Mouse (Mus musculus) neural tube, embryonic 12.5 days (tissue): ENCODE data around the gene Slc23a2. TPM values are rescaled to one million over a fixed set of nuclear protein-coding genes. Genes with fewer than 3 reads are reported as not detected.

Experiments used
- ATAC-seq: fragments of 200-750 bp; cut with Nextera tagmentation; 2 replicates; pipeline ENCODE4 v1.8.0; 2017; ENCODE audit warnings: low read depth, mild to moderate bottlenecking, moderate TSS enrichment, moderate library complexity; ENCODE audit not compliant: low FRiP score
- H3K27ac ChIP-seq: fragments of 300-500 bp; sonication (generic); 2 replicates; pipeline ENCODE4 v1.5.1; 2016
- H3K27me3 ChIP-seq: fragments of 300-500 bp; sonication (generic); replicated peaks from 2 replicates; pipeline ENCODE4 v1.6.1; 2016; ENCODE audit warnings: mild to moderate bottlenecking
- H3K36me3 ChIP-seq: fragments of 300-500 bp; sonication (generic); 2 replicates; pipeline ENCODE4 v1.6.1; 2016; ENCODE audit warnings: mild to moderate bottlenecking
- H3K4me1 ChIP-seq: fragments of 300-500 bp; sonication (generic); 2 replicates; pipeline ENCODE4 v1.6.1; 2016
- H3K4me2 ChIP-seq: fragments of 300-500 bp; sonication (generic); replicated peaks from 2 replicates; pipeline ENCODE4 v1.6.1; 2016; ENCODE audit warnings: mild to moderate bottlenecking
- H3K4me3 ChIP-seq: fragments of 300-500 bp; sonication (generic); 2 replicates; pipeline ENCODE4 v1.5.1; 2016
- H3K9ac ChIP-seq: fragments of 300-500 bp; sonication (generic); 2 replicates; pipeline ENCODE4 v1.6.1; 2016; ENCODE audit warnings: mild to moderate bottlenecking
- H3K9me3 ChIP-seq: fragments of 300-500 bp; sonication (generic); 2 replicates; pipeline ENCODE4 v1.6.1; 2016; ENCODE audit warnings: mild to moderate bottlenecking
- WGBS: fragments of 180-500 bp; shearing (Covaris S2); methylation state at CpG from one replicate; pipeline ENCODE4 v1.1.7; 2016; 5-methylcytosine and 5-hydroxymethylcytosine counted together
- polyA plus RNA-seq: library from polyadenylated mRNA; unstranded; fragments of >200 nt; fragmentation: Nextera tagmentation; extraction: Ambion mirVana; gene quantifications from 2 replicates; pipeline ENCODE4 v1.2.1, GENCODE M21; 2016

Gene Slc23a2
- polyA plus RNA-seq, 1 experiment from 2014 or later: 18.9 TPM

GRCm38 (mm10) chr2:132053824-132054223 is 91.1 kb downstream of the Slc23a2 start:
- no peak for ATAC-seq
- Histone ChIP-seq H3K27me3 (no peaks in the 10 kb centered on the region), H3K27ac (no peak overlapping the region), H3K36me3 (peaks cover 46% of the 10 kb centered on the region), H3K4me1 (no peaks in the 10 kb centered on the region), H3K9ac (no peak overlapping the region), H3K4me2 (no peak overlapping the region), H3K4me3 (no peak overlapping the region), H3K9me3 (no peaks in the 10 kb centered on the region)
- 86% methylated on average over 4 of the region's 4 CpGs for WGBS

GRCm38 (mm10) chr2:132051798-132052197 is 93.1 kb downstream of the Slc23a2 start:
- no peak overlapping the region for H3K4me3 ChIP-seq
- H3K4me1 ChIP-seq: no peaks in the 10 kb centered on the region
- H3K9ac ChIP-seq: no peak overlapping the region
- H3K27me3 ChIP-seq: no peaks in the 10 kb centered on the region
- WGBS: 84% methylated on average over 5 of the region's 5 CpGs
- H3K4me2 ChIP-seq: no peak overlapping the region
- ATAC-seq: no peak
- peaks cover 27% of the 10 kb centered on the region for H3K36me3 ChIP-seq
- no peak overlapping the region for H3K27ac ChIP-seq
- no peaks in the 10 kb centered on the region for H3K9me3 ChIP-seq

- Histone ChIP-seq H3K4me3 (no peak overlapping the region), H3K27me3 (no peaks in the 10 kb centered on the region), H3K9ac (no peak overlapping the region), H3K27ac (no peak overlapping the region), H3K36me3 (peaks cover 9% of the 10 kb centered on the region; the same call in 1 of the 2 replicates), H3K9me3 (no peaks in the 10 kb centered on the region), H3K4me2 (no peak overlapping the region), H3K4me1 (no peaks in the 10 kb centered on the region)
- no peak for ATAC-seq
- 54% methylated on average over 3 of the region's 3 CpGs for WGBS
Measured at GRCm38 (mm10) chr2:132049921-132050320, 95.0 kb downstream of the Slc23a2 start.

GRCm38 (mm10) chr2:132049491-132049890 is 95.4 kb downstream of the Slc23a2 start:
- no peak overlapping the region for H3K9ac ChIP-seq
- H3K27ac ChIP-seq: no peak overlapping the region
- peaks cover 5% of the 10 kb centered on the region; the same call in 1 of the 2 replicates for H3K36me3 ChIP-seq
- no peaks in the 10 kb centered on the region for H3K9me3 ChIP-seq
- H3K4me2 ChIP-seq: no peak overlapping the region
- H3K27me3 ChIP-seq: no peaks in the 10 kb centered on the region
- no peaks in the 10 kb centered on the region for H3K4me1 ChIP-seq
- no peak for ATAC-seq
- 85% methylated on average over 3 of the region's 3 CpGs for WGBS
- H3K4me3 ChIP-seq: no peak overlapping the region

GRCm38 (mm10) chr2:132048143-132048772 is 96.7 kb downstream of the Slc23a2 start:
- H3K36me3 ChIP-seq: 0 out of 2 replicates have a peak, but pooled peaks cover 3% of the 10 kb centered on the region
- no peaks in the 10 kb centered on the region for H3K9me3 ChIP-seq
- 84% methylated on average over 11 of the region's 11 CpGs for WGBS
- no peak overlapping the region for H3K27ac ChIP-seq
- no peak overlapping the region for H3K9ac ChIP-seq
- H3K27me3 ChIP-seq: no peaks in the 10 kb centered on the region
- 0 out of 2 replicates have a peak, but pooled peaks cover 3% of the 10 kb centered on the region for H3K4me1 ChIP-seq
- no peak overlapping the region for H3K4me2 ChIP-seq
- no peak for ATAC-seq
- H3K4me3 ChIP-seq: no peak overlapping the region

- 80% methylated on average over 4 of the region's 4 CpGs for WGBS
- no peak overlapping the region for H3K27ac ChIP-seq
Measured at GRCm38 (mm10) chr2:132047364-132047763, 97.5 kb downstream of the Slc23a2 start.

GRCm38 (mm10) chr2:132046659-132047058 is 98.2 kb downstream of the Slc23a2 start:
- no peaks in the 10 kb centered on the region for H3K36me3 ChIP-seq
- no peak for ATAC-seq

More at GRCm38 (mm10) chr2:132047364-132047763, 97.5 kb downstream of the Slc23a2 start:
- H3K9ac ChIP-seq: no peak overlapping the region
- no peak for ATAC-seq
- no peak overlapping the region for H3K4me2 ChIP-seq
- H3K4me3 ChIP-seq: no peak overlapping the region
- no peaks in the 10 kb centered on the region for H3K36me3 ChIP-seq
- H3K9me3 ChIP-seq: no peaks in the 10 kb centered on the region
- 0 out of 2 replicates have a peak, but pooled peaks cover 3% of the 10 kb centered on the region for H3K4me1 ChIP-seq
- H3K27me3 ChIP-seq: no peaks in the 10 kb centered on the region

GRCm38 (mm10) chr2:132044320-132045274 is 100.3 kb downstream of the Slc23a2 start:
- Histone ChIP-seq H3K4me1 (0 out of 2 replicates have a peak, but pooled peaks cover 3% of the 10 kb centered on the region), H3K27me3 (no peaks in the 10 kb centered on the region), H3K9ac (no peak overlapping the region), H3K9me3 (no peaks in the 10 kb centered on the region), H3K4me3 (no peak overlapping the region), H3K4me2 (no peak overlapping the region), H3K27ac (no peak overlapping the region), H3K36me3 (no peaks in the 10 kb centered on the region)
- no peak for ATAC-seq
- WGBS: 66% methylated on average over 15 of the region's 15 CpGs

More at GRCm38 (mm10) chr2:132046659-132047058, 98.2 kb downstream of the Slc23a2 start:
- no peak overlapping the region for H3K27ac ChIP-seq
- H3K4me2 ChIP-seq: no peak overlapping the region
- 93% methylated on average over 4 of the region's 4 CpGs for WGBS
- H3K27me3 ChIP-seq: no peaks in the 10 kb centered on the region
- no peak overlapping the region for H3K4me3 ChIP-seq
- 0 out of 2 replicates have a peak, but pooled peaks cover 3% of the 10 kb centered on the region for H3K4me1 ChIP-seq
- no peaks in the 10 kb centered on the region for H3K9me3 ChIP-seq
- no peak overlapping the region for H3K9ac ChIP-seq

- H3K9ac ChIP-seq: no peak overlapping the region
- H3K9me3 ChIP-seq: no peaks in the 10 kb centered on the region
- H3K4me3 ChIP-seq: no peak overlapping the region
- 64% methylated on average over 13 of the region's 13 CpGs for WGBS
- no peak for ATAC-seq
- no peaks in the 10 kb centered on the region for H3K36me3 ChIP-seq
- no peak overlapping the region for H3K27ac ChIP-seq
- no peak overlapping the region for H3K4me2 ChIP-seq
- 0 out of 2 replicates have a peak, but pooled peaks cover 3% of the 10 kb centered on the region for H3K4me1 ChIP-seq
- H3K27me3 ChIP-seq: no peaks in the 10 kb centered on the region
Measured at GRCm38 (mm10) chr2:132043101-132043621, 101.7 kb downstream of the Slc23a2 start.

- ATAC-seq: no peak
- WGBS: 74% methylated on average over 7 of the region's 7 CpGs
- H3K4me3 ChIP-seq: no peak overlapping the region
- no peaks in the 10 kb centered on the region for H3K9me3 ChIP-seq
- no peak overlapping the region for H3K27ac ChIP-seq
- no peaks in the 10 kb centered on the region for H3K27me3 ChIP-seq
- no peak overlapping the region for H3K9ac ChIP-seq
- H3K4me2 ChIP-seq: no peak overlapping the region
- H3K4me1 ChIP-seq: 0 out of 2 replicates have a peak, but pooled peaks cover 3% of the 10 kb centered on the region
- H3K36me3 ChIP-seq: no peaks in the 10 kb centered on the region
Measured at GRCm38 (mm10) chr2:132039894-132040293, 105.0 kb downstream of the Slc23a2 start.

- Histone ChIP-seq H3K9me3 (no peaks in the 10 kb centered on the region), H3K4me1 (peaks cover 1% of the 10 kb centered on the region; the same call in 1 of the 2 replicates), H3K9ac (no peak overlapping the region), H3K4me2 (no peak overlapping the region), H3K27ac (no peak overlapping the region), H3K27me3 (no peaks in the 10 kb centered on the region), H3K4me3 (no peak overlapping the region), H3K36me3 (no peaks in the 10 kb centered on the region)
- no peak for ATAC-seq
- WGBS: 81% methylated on average over 5 of the region's 5 CpGs
Measured at GRCm38 (mm10) chr2:132036326-132036725, 108.6 kb downstream of the Slc23a2 start.

- no peaks in the 10 kb centered on the region for H3K36me3 ChIP-seq
- no peak overlapping the region for H3K4me3 ChIP-seq
- 69% methylated on average over 11 of the region's 11 CpGs for WGBS
- no peak overlapping the region for H3K27ac ChIP-seq
- no peak overlapping the region for H3K9ac ChIP-seq
- ATAC-seq: no peak
- no peaks in the 10 kb centered on the region for H3K9me3 ChIP-seq
- peaks cover 10% of the 10 kb centered on the region for H3K4me1 ChIP-seq
- no peak overlapping the region for H3K4me2 ChIP-seq
- H3K27me3 ChIP-seq: no peaks in the 10 kb centered on the region
Measured at GRCm38 (mm10) chr2:132035470-132035835, 109.5 kb downstream of the Slc23a2 start.
